Mouse (Mus musculus) layer of hippocampus, postnatal 14 days (tissue): ENCODE measurements around the gene Wdr5. TPM values are rescaled to one million over a fixed set of nuclear protein-coding genes. Genes with fewer than 3 reads are reported as not detected.

ENCODE experiments used
- DNase-seq, 2 experiments: peaks; one replicate each; pipeline ENCODE4 v3.0.0; 2021 to 2022; ENCODE audit warnings: low spot score in 2 of 2, mixed read lengths in 1 of 2
- total RNA-seq, 2 experiments: library from RNA; stranded (reverse); gene quantifications; 2 replicates each; pipeline ENCODE4 v1.2.3; 2021

Gene Wdr5
- total RNA-seq, 2 experiments from 2014 or later: 33.8 to 34.8 TPM

GRCm38 (mm10) chr2:27547986-27548385 is 33.0 kb downstream of the Wdr5 start:
- no peak for DNase-seq

GRCm38 (mm10) chr2:27548664-27549369 is 33.9 kb downstream of the Wdr5 start:
- no peak for DNase-seq

- DNase-seq: peak; percentile 66 to 85
Measured at GRCm38 (mm10) chr2:27552620-27553287, 37.8 kb downstream of the Wdr5 start.

DNA sequence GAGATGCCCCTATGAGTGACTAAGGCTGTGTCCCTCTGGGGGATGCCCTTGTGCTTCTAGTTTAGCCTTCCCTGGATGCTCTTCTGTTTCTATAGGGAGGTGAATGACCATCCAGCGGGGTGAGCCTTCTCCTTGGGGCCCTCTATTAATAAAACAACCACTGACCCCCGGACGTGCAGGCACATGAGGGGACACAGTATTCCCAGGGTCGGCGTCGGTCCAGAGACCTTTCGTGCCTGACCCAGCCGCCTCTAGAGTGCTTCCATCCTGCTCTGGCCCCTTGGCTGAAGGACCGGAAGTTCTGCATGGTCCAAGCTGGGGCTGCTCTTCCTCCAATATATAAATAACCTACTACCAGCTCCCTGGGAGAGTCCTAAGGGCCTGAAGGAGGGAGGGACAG is 39.4 kb downstream of the Wdr5 start:
- DNase-seq: no peak

DNA sequence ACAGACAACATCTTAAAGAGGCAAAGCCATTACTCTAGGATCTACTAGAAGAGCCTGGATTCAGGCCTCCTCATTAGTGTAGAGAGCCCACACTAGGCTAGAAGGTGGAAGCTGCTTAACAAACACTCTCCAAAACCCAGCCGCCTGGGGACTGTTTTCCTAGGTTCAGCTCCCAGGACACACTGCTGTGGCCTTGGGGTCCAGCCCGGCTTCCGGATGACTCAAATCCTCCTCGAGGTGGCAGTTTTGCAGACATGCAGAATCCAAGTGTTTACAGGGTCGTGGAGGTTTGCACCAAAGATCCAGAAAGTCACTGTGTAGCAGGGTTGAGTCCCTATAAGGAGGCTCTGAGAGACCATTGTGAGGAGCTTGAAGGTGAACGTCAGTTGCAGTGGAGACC is 42.0 kb downstream of the Wdr5 start:
- no peak for DNase-seq

DNA sequence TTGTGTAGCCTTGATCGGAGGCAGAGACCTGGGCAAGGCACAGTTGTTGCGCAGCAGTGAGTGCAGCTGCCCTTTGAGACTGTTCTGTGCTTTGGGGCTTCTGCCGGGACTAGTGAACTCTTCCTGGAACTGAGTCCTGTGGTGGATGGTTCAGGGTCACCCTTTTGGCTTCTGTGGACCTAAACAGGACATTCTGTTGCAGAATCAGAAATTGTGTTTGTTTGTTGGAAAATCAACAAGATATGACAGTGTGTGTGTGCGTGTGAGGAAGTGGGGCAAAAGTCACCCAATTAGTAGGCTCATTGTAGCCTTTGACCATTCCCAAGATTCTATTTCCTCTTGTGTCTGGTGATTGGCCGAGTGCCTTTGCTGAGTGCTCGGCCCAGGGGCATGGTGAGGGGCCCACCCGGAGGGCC is 45.8 kb downstream of the Wdr5 start:
- no peak for DNase-seq

GRCm38 (mm10) chr2:27561159-27561558 is 46.2 kb downstream of the Wdr5 start:
- DNase-seq: no peak

- no peak for DNase-seq
Measured at GRCm38 (mm10) chr2:27561829-27562228, 46.9 kb downstream of the Wdr5 start.

- no peak for DNase-seq
Measured at GRCm38 (mm10) chr2:27563641-27564148, 48.7 kb downstream of the Wdr5 start.

- no peak for DNase-seq
Measured at GRCm38 (mm10) chr2:27564694-27565093, 49.7 kb downstream of the Wdr5 start.

DNA sequence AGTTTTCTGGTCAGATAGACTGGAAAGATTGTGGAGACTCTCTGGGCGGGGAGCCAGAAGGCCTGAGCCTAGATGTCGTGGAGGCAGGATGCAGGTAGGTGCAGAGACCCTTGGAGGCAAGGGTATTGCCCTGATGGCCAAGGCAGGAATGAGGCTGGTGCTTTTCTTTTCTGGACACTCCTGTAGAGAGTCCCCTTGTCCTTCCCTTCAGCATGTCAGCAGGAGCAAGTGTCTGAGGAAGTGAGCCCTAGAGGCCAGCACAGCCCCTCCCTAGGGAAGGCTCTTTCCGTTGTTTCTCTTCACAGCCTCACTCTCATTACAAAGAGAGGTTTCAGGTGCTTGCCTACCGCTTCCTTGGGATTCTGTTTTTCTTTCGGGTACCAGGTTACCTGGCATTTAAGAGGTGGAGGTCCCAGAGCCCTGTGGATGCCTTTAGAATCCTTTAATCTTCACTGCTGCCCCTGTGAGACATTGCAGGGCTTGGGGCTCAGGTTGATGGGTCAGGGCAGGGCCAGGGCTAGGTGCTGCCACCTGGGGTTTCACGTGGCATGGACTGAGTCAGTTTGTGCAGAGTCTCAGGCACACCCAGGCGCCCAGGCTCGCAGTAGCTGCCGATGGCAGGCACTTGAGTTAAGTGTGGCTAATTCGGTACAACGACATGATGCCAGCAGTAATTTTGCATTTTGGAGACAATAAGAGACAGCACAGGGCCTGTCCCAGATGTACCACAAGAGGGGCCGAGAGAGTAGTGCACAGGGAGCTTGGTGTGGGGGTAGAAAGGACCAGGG is 50.6 kb downstream of the Wdr5 start:
- no peak for DNase-seq

- DNase-seq: no peak
Measured at GRCm38 (mm10) chr2:27570856-27571255, 55.9 kb downstream of the Wdr5 start.

- no peak for DNase-seq
Measured at GRCm38 (mm10) chr2:27572261-27572793, 57.4 kb downstream of the Wdr5 start.

- peak; percentile 70 to 91 for DNase-seq
Measured at GRCm38 (mm10) chr2:27572928-27573627, 58.1 kb downstream of the Wdr5 start.

- no peak for DNase-seq
Measured at GRCm38 (mm10) chr2:27573628-27573966, 58.6 kb downstream of the Wdr5 start.

- no peak for DNase-seq
Measured at GRCm38 (mm10) chr2:27576416-27576815, 61.5 kb downstream of the Wdr5 start.

- no peak for DNase-seq
Measured at GRCm38 (mm10) chr2:27578552-27578951, 63.6 kb downstream of the Wdr5 start.

DNA sequence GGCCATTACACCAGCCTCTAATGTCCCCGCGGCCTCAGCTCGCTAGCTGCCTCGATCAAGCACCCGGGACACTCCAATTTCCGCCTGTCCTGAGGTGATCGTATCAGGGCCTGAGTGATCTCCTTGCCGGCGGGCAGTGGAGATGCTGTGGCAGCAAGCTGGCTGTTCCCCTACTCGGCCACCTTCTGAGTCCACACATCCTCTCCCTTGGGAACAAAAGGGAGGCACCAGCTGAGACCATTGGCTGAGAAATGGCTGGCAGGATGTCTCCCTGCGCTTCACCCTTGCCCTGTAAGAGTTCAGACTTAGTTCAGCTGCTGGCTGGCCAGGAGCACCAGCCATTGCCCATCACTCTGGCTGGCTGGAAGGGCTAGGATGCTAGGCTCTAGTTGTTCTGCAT is 67.2 kb downstream of the Wdr5 start:
- DNase-seq: no peak

GRCm38 (mm10) chr2:27583019-27583418 is 68.1 kb downstream of the Wdr5 start:
- DNase-seq: no peak

- DNase-seq: no peak
Measured at GRCm38 (mm10) chr2:27584546-27584945, 69.6 kb downstream of the Wdr5 start.
